Mouse (Mus musculus) G1E (cell line): ENCODE data around the gene Fitm1.

Experiments used
- CTCF ChIP-seq: IDR thresholded peaks from 2 replicates; pipeline ENCODE4 v1.5.1; 2012; ENCODE audit warnings: low read depth, low read length, inconsistent platforms, mixed read lengths
- GATA1 ChIP-seq: IDR thresholded peaks from 2 replicates; pipeline ENCODE4 v1.6.1; 2012; ENCODE audit warnings: borderline replicate concordance, low read length, inconsistent platforms, mixed read lengths
- GATA2 ChIP-seq: IDR thresholded peaks from 2 replicates; pipeline ENCODE4 v1.6.1; 2012; ENCODE audit warnings: low read depth, low read length, inconsistent platforms, borderline replicate concordance
- TAL1 ChIP-seq: conservative IDR thresholded peaks from 2 replicates; pipeline ENCODE4 v1.6.1; 2012; ENCODE audit warnings: low read depth, low read length, inconsistent platforms, mixed read lengths

GRCm38 (mm10) chr14:55576376-55576775 is 959 bp downstream of the Fitm1 start:
- no peak for TF ChIP-seq CTCF
- TF ChIP-seq TAL1: no peak
- no peak for TF ChIP-seq GATA1
- TF ChIP-seq GATA2: no peak
